Mouse (Mus musculus): Measurements from ENCODE around the gene Nkx1-2. TPM values are rescaled to one million over a fixed set of nuclear protein-coding genes. Genes with fewer than 3 reads are reported as not detected.
A peak's percentile ranks its signal among the peaks of the same experiment; 100 is the strongest.

The Nkx1-2 gene
- total RNA-seq, 2 experiments from 2014 or later: not detected

GRCm38 (mm10) chr7:132572738-132573137 is 26.7 kb downstream of the Nkx1-2 start:
- intact Hi-C loops (cut with DNase I): no loop called here
- DNase-seq: no peak

GRCm38 (mm10) chr7:132571481-132571880 is 28.0 kb downstream of the Nkx1-2 start:
- intact Hi-C loops (cut with DNase I): no loop called here
- DNase-seq: peak in 1 of 2 experiments; percentile 26

- DNase-seq: peak; percentile 42 to 46
- intact Hi-C loops (cut with DNase I): no loop called here
Measured at GRCm38 (mm10) chr7:132570071-132570470, 29.4 kb downstream of the Nkx1-2 start.

- intact Hi-C loops (cut with DNase I): no loop called here
- peak in 1 of 2 experiments; percentile 16 for DNase-seq
Measured at GRCm38 (mm10) chr7:132568817-132569216, 30.6 kb downstream of the Nkx1-2 start.

- intact Hi-C loops (cut with DNase I): no loop called here
Measured at GRCm38 (mm10) chr7:132565831-132566230, 33.6 kb downstream of the Nkx1-2 start.

GRCm38 (mm10) chr7:132559138-132559766 is 40.2 kb downstream of the Nkx1-2 start:
- intact Hi-C loops (cut with DNase I): loop anchor here (10.0 kb wide), 1 partner anchor 1014 kb away; the partner anchor contains the start of genes Hmx2 and Hmx3
- no peak for DNase-seq

More at GRCm38 (mm10) chr7:132565831-132566230, 33.6 kb downstream of the Nkx1-2 start:
- no peak for DNase-seq

GRCm38 (mm10) chr7:132558141-132558736 is 41.2 kb downstream of the Nkx1-2 start:
- intact Hi-C loops (cut with DNase I): loop anchor here (10.0 kb wide), 1 partner anchor 1013 kb away; the partner anchor contains the start of genes Hmx2 and Hmx3
- no peak for DNase-seq

- intact Hi-C loops (cut with DNase I): loop anchor here (10.0 kb wide), 1 partner anchor 1012 kb away; the partner anchor contains the start of genes Hmx2 and Hmx3
Measured at GRCm38 (mm10) chr7:132556575-132556974, 42.9 kb downstream of the Nkx1-2 start.

GRCm38 (mm10) chr7:132555911-132556310 is 43.5 kb downstream of the Nkx1-2 start:
- intact Hi-C loops (cut with DNase I): loop anchor here (10.0 kb wide), 1 partner anchor 1011 kb away; the partner anchor contains the start of genes Hmx2 and Hmx3
- no peak for DNase-seq

More at GRCm38 (mm10) chr7:132556575-132556974, 42.9 kb downstream of the Nkx1-2 start:
- DNase-seq: no peak

GRCm38 (mm10) chr7:132554091-132554490 is 45.3 kb downstream of the Nkx1-2 start:
- intact Hi-C loops (cut with DNase I): loop anchor here (10.0 kb wide), 1 partner anchor 1009 kb away; the partner anchor contains the start of genes Hmx2 and Hmx3
- DNase-seq: no peak

- intact Hi-C loops (cut with DNase I): loop anchor here (1.0 to 10.0 kb wide), 5 partner anchors 77 to 1007 kb away; partner anchors contain the start of genes Chst15, Hmx2 and Hmx3
- peak; percentile 97 for DNase-seq
Measured at GRCm38 (mm10) chr7:132551351-132552126, 47.9 kb downstream of the Nkx1-2 start.

- intact Hi-C loops (cut with DNase I): no loop called here
- no peak for DNase-seq
Measured at GRCm38 (mm10) chr7:132547126-132547525, 52.3 kb downstream of the Nkx1-2 start.

Other genes starting within 250 kb of the Nkx1-2 start
- gene Oat, start 23.2 kb downstream of the Nkx1-2 start, total RNA-seq (2021): 100 to 1,000 TPM; 120 to 122 TPM
- gene Lhpp, start 11.0 kb upstream of the Nkx1-2 start, total RNA-seq (2021): 10 to 100 TPM; 12.9 to 13.6 TPM
- 10 to 100 TPM; 29.2 to 34.1 TPM for gene Fam53b, start 214.2 kb upstream of the Nkx1-2 start, total RNA-seq (2021)